Mouse (Mus musculus): ENCODE results near the gene Cyb5rl. TPM values are rescaled to one million over a fixed set of nuclear protein-coding genes. Genes with fewer than 3 reads are reported as not detected.

The Cyb5rl gene
- polyA plus RNA-seq, 1 experiment from 2014 or later = 1.8 TPM

DNA sequence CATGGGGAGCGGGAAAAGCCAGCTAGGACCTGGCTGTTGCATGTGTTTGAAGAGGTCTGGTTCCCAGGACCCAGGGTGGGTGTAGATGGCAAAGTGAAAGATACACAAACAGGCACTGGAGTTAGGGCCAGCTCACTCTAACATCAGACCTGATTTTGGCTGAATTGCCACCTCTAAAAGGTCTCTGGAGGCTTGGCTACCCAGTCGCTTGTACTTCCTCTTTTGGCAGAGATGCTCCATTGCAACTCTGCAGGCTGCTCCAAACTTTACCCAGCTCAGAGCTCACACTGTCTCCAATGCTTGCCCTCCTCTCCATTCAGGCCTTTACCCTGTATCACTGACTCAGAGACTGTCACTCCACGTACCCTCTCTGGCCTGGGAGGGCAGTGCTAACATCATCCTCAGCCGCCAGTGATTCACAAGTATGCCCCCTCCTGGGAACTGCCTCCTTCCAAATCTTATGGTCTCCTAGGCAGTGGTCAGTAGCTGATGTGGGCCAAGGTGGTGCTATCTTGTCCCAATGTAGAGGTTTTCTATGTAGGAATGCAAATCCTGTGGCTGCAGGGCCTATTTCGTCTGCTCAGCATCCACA is 13.7 kb upstream of the Cyb5rl start:
- H3K4me1 ChIP-seq (ENCODE audit: control insufficient read depth, low read depth, low read length) = no peaks in the 10 kb centered on the region
- no peak overlapping the region for H3K4me2 ChIP-seq (ENCODE audit: low read depth, low read length)
- no peak overlapping the region for H3K27ac ChIP-seq (ENCODE audit: low read length)
- no peaks in the 10 kb centered on the region for H3K9me3 ChIP-seq (replicated peaks; ENCODE audit: control insufficient read depth, low read length)
- WGBS (ENCODE audit: insufficient replicate concordance) = 50% methylated on average over 5 of the region's 5 CpGs
- peaks cover 5% of the 10 kb centered on the region; the same call in 1 of the 2 replicates for H3K36me3 ChIP-seq (ENCODE audit: control insufficient read depth, insufficient read depth)
- H3K9ac ChIP-seq (ENCODE audit: low read depth, low read length) = no peak overlapping the region
- no peak overlapping the region for H3K4me3 ChIP-seq (ENCODE audit: low read depth, low read length)
- no peaks in the 10 kb centered on the region for H3K27me3 ChIP-seq (ENCODE audit: control insufficient read depth, insufficient read depth, low read depth, low read length)
- no peak for ATAC-seq (ENCODE audit: low read depth)

DNA sequence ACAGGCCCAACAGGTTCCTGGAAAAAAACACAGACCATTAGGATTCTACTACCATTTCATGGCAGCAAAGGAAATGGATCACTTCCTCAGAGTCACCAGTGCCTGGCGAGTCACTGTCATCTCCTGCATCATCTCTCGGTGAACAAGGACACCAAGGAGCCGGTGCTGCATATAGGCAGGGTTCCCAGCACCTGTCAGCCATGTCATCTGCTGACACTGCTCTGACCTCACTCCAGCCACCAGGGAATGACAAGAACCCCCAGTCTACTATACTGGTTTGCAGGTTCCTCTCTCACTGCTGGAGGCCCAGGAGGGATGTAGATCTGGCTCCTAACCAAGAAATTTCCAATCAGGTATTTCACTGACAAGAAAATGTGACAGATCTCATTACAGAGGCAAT is 10.7 kb upstream of the Cyb5rl start:
- ATAC-seq (ENCODE audit: low read depth) = no peak
- H3K9me3 ChIP-seq (replicated peaks; ENCODE audit: control insufficient read depth, low read length) = no peaks in the 10 kb centered on the region
- no peak overlapping the region for H3K4me3 ChIP-seq (ENCODE audit: low read depth, low read length)
- 72% methylated on average over 3 of the region's 3 CpGs for whole genome bisulfite sequencing (ENCODE audit: insufficient replicate concordance)
- H3K9ac ChIP-seq (ENCODE audit: low read depth, low read length) = no peak overlapping the region
- no peaks in the 10 kb centered on the region for H3K27me3 ChIP-seq (ENCODE audit: control insufficient read depth, insufficient read depth, low read depth, low read length)
- no peak overlapping the region for H3K27ac ChIP-seq (ENCODE audit: low read length)
- no peaks in the 10 kb centered on the region for H3K4me1 ChIP-seq (ENCODE audit: control insufficient read depth, low read depth, low read length)
- no peak overlapping the region for H3K4me2 ChIP-seq (ENCODE audit: low read depth, low read length)
- peaks cover 3% of the 10 kb centered on the region for H3K36me3 ChIP-seq (ENCODE audit: control insufficient read depth, insufficient read depth)

DNA sequence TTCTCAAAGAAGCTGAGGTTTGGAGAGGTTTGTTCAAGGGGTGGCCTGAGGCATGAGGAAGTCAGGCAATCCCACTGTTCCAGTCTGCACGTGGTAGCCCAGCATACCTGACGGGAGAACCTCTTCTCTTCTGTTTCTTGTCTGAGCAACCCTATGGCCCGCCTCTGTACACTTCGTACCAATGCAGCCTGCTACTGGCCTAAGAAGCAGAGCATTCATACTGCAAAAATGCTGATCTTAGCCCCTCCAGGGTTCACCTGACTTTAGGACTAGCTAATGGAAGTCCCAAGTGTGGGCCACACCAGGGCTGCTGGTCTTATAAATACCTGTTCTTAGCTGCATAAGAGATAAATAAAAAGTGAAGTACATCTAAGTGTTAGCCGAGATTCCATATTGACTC is 8.4 kb upstream of the Cyb5rl start:
- WGBS (ENCODE audit: insufficient replicate concordance) = 68% methylated on average over 5 of the region's 5 CpGs
- Histone ChIP-seq H3K4me3 (ENCODE audit: low read depth, low read length) (no peak overlapping the region), H3K9me3 (replicated peaks; ENCODE audit: control insufficient read depth, low read length) (no peaks in the 10 kb centered on the region), H3K4me1 (ENCODE audit: control insufficient read depth, low read depth, low read length) (no peaks in the 10 kb centered on the region), H3K36me3 (ENCODE audit: control insufficient read depth, insufficient read depth) (peaks cover 6% of the 10 kb centered on the region), H3K9ac (ENCODE audit: low read depth, low read length) (no peak overlapping the region), H3K4me2 (ENCODE audit: low read depth, low read length) (no peak overlapping the region), H3K27me3 (ENCODE audit: control insufficient read depth, insufficient read depth, low read depth, low read length) (no peaks in the 10 kb centered on the region), H3K27ac (ENCODE audit: low read length) (no peak overlapping the region)
- no peak for ATAC-seq (ENCODE audit: low read depth)

DNA sequence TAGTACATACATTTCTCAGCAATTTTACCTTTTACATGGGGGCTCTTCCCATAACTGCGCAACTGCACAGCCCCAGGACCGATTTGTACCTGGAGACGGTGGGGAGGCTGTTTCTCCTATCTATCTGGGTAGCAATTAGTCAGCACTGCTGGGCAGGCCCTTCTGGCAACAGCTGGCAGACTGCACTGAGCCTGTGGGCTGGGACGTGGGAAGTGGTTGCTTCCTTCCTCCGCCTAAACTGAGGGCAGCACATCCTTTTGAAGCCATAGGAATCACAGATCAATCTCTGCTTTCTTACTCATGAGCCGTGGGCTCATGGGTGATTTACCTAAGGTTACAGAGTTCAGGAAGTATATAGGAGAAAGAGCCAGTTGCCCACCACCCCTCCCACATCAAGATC is 8.0 kb upstream of the Cyb5rl start:
- WGBS (ENCODE audit: insufficient replicate concordance) = 49% methylated on average over 6 of the region's 6 CpGs
- no peaks in the 10 kb centered on the region for H3K9me3 ChIP-seq (replicated peaks; ENCODE audit: control insufficient read depth, low read length)
- no peaks in the 10 kb centered on the region for H3K27me3 ChIP-seq (ENCODE audit: control insufficient read depth, insufficient read depth, low read depth, low read length)
- H3K9ac ChIP-seq (ENCODE audit: low read depth, low read length) = no peak overlapping the region
- no peaks in the 10 kb centered on the region for H3K4me1 ChIP-seq (ENCODE audit: control insufficient read depth, low read depth, low read length)
- no peak for ATAC-seq (ENCODE audit: low read depth)
- peaks cover 6% of the 10 kb centered on the region for H3K36me3 ChIP-seq (ENCODE audit: control insufficient read depth, insufficient read depth)
- no peak overlapping the region for H3K27ac ChIP-seq (ENCODE audit: low read length)
- no peak overlapping the region for H3K4me3 ChIP-seq (ENCODE audit: low read depth, low read length)
- H3K4me2 ChIP-seq (ENCODE audit: low read depth, low read length) = no peak overlapping the region

DNA sequence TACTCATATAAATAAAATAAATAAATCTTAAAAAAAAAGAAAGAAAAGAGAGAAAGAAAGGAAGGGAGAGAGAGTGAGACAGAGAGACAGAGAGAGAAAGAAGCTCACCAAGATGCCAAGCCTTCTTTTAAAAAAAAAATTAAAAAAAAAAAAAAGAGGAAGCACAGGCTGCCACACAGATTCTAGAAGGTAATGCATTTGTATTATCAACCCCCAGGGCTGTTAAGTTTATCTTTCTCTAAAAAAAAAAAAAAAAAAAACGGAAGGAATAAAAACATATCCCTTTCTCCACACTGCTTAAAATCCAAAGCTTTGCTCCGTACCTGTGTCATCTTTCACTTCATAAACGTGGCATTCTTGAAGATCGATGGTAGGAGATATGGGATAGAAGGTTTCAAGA is 5.2 kb upstream of the Cyb5rl start:
- ATAC-seq (ENCODE audit: low read depth) = no peak
- peaks cover 9% of the 10 kb centered on the region for H3K4me1 ChIP-seq (ENCODE audit: control insufficient read depth, low read depth, low read length)
- H3K36me3 ChIP-seq (ENCODE audit: control insufficient read depth, insufficient read depth) = peaks cover 6% of the 10 kb centered on the region
- H3K9ac ChIP-seq (ENCODE audit: low read depth, low read length) = no peak overlapping the region
- H3K4me2 ChIP-seq (ENCODE audit: low read depth, low read length) = no peak overlapping the region
- no peak overlapping the region for H3K27ac ChIP-seq (ENCODE audit: low read length)
- no peak overlapping the region for H3K4me3 ChIP-seq (ENCODE audit: low read depth, low read length)
- WGBS (ENCODE audit: insufficient replicate concordance) = 68% methylated on average over 4 of the region's 4 CpGs
- H3K9me3 ChIP-seq (replicated peaks; ENCODE audit: control insufficient read depth, low read length) = no peaks in the 10 kb centered on the region
- H3K27me3 ChIP-seq (ENCODE audit: control insufficient read depth, insufficient read depth, low read depth, low read length) = no peaks in the 10 kb centered on the region

DNA sequence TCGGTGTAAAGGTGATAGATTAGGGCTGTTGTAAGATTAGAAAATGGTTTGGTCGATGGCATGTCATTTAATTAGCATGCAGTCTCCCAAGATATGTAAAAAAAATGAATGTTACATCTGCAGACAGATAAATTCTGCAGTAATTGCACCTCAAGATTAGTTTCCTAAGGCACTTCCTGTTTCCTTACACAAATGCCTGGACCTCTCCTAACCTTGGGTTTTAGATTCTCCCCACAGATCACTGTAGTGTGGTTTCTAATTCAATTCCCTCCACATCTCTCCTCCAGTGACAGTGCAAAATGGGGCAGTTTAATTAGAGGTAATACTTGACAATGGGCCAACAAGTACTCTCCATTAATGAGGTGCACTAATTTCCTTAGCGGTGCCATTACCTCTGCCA is 3.6 kb upstream of the Cyb5rl start:
- H3K9me3 ChIP-seq (replicated peaks; ENCODE audit: control insufficient read depth, low read length) = no peaks in the 10 kb centered on the region
- no peak overlapping the region for H3K9ac ChIP-seq (ENCODE audit: low read depth, low read length)
- 70% methylated on average over 3 of the region's 3 CpGs for WGBS (ENCODE audit: insufficient replicate concordance)
- no peak overlapping the region for H3K4me2 ChIP-seq (ENCODE audit: low read depth, low read length)
- H3K27ac ChIP-seq (ENCODE audit: low read length) = no peak overlapping the region
- no peak overlapping the region for H3K4me3 ChIP-seq (ENCODE audit: low read depth, low read length)
- no peaks in the 10 kb centered on the region for H3K27me3 ChIP-seq (ENCODE audit: control insufficient read depth, insufficient read depth, low read depth, low read length)
- H3K36me3 ChIP-seq (ENCODE audit: control insufficient read depth, insufficient read depth) = peaks cover 6% of the 10 kb centered on the region
- no peak for ATAC-seq (ENCODE audit: low read depth)
- peaks cover 18% of the 10 kb centered on the region for H3K4me1 ChIP-seq (ENCODE audit: control insufficient read depth, low read depth, low read length)

DNA sequence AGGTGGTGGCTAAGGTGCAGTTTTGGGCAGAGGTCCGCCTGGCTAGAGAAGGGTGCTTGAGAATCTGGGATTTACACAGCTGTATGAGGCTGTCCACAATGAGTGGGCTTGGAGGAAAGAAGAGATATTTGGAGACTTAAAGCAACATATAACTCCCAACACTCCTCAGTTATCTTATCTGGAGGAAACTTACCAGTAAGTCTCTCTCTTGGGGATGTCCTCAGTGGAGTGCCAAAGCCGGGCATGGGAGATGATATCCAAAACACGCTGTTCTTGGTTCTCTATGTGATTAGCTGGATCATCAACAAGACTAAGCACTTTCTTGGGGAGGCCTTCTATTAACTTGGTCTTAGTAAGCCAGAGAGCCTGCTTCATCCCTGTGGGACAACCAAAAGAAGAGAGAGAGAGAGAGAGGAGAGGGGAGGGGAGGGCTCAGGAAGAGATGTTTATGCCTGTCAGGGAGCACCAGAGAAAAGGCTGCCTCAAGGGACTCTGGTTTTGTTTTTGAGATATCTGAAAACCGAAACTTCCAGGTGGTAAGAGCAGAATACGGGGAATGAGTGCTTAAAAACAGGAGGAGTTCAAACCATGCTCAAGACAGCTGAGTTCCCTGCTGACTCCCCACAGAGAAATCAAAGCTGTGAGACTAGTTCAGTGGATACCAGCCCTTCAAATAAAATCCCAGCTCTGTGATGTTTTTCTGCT is 2.2 kb upstream of the Cyb5rl start:
- ATAC-seq (ENCODE audit: low read depth) = no peak
- WGBS (ENCODE audit: insufficient replicate concordance) = 57% methylated on average over 5 of the region's 5 CpGs
- H3K4me1 ChIP-seq (ENCODE audit: control insufficient read depth, low read depth, low read length) = peaks cover 18% of the 10 kb centered on the region
- H3K9ac ChIP-seq (ENCODE audit: low read depth, low read length) = no peak overlapping the region
- H3K27ac ChIP-seq (ENCODE audit: low read length) = no peak overlapping the region
- H3K4me2 ChIP-seq (ENCODE audit: low read depth, low read length) = no peak overlapping the region
- H3K36me3 ChIP-seq (ENCODE audit: control insufficient read depth, insufficient read depth) = peaks cover 6% of the 10 kb centered on the region
- H3K9me3 ChIP-seq (replicated peaks; ENCODE audit: control insufficient read depth, low read length) = no peaks in the 10 kb centered on the region
- H3K4me3 ChIP-seq (ENCODE audit: low read depth, low read length) = no peak overlapping the region
- no peaks in the 10 kb centered on the region for H3K27me3 ChIP-seq (ENCODE audit: control insufficient read depth, insufficient read depth, low read depth, low read length)

DNA sequence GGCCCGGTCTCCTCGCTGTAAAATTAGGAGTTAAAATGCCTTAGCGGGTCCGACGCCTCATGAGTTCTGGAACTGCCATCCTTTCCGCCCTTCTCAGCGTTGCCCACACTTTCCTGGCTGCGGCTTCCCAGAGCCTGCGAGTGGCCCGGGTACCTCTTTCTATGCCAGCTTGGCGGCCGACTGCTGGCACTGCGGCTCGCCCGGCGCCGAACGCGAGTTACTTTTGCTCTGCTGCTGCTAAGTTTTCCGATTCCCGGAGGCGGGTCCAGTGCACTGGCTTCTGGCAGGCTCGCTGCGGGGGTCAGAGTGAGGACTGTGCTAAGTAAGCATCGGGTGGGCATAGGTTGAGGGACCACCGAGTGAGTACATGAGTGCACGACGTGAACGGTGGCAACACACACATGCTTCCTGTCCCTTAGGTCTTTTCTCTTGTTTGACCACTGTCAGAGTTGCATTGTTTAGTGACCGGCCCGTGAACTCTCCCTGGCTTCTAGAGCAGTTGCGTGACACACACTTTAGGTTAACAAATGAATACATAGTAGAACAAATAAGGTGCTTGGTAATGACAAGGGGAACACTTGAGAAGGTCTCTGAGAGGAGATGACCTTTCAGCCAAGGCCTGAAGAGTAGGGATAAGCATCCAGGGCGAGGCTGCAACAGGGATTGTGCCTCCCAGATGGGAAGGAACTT is 508 bp downstream of the Cyb5rl start:
- peaks cover 18% of the 10 kb centered on the region for H3K4me1 ChIP-seq (ENCODE audit: control insufficient read depth, low read depth, low read length)
- peak overlapping the region; percentile 68 for H3K9ac ChIP-seq (ENCODE audit: low read depth, low read length)
- H3K4me2 ChIP-seq (ENCODE audit: low read depth, low read length) = peak overlapping the region; percentile 86
- no peaks in the 10 kb centered on the region for H3K27me3 ChIP-seq (ENCODE audit: control insufficient read depth, insufficient read depth, low read depth, low read length)
- 3% methylated on average over 33 of the region's 33 CpGs for WGBS (ENCODE audit: insufficient replicate concordance)
- H3K36me3 ChIP-seq (ENCODE audit: control insufficient read depth, insufficient read depth) = peaks cover 4% of the 10 kb centered on the region; the same call in 1 of the 2 replicates
- peak overlapping the region; percentile 88 for H3K4me3 ChIP-seq (ENCODE audit: low read depth, low read length)
- no peak overlapping the region for H3K27ac ChIP-seq (ENCODE audit: low read length)
- peak; percentile 7 for ATAC-seq (ENCODE audit: low read depth)
- H3K9me3 ChIP-seq (replicated peaks; ENCODE audit: control insufficient read depth, low read length) = no peaks in the 10 kb centered on the region

DNA sequence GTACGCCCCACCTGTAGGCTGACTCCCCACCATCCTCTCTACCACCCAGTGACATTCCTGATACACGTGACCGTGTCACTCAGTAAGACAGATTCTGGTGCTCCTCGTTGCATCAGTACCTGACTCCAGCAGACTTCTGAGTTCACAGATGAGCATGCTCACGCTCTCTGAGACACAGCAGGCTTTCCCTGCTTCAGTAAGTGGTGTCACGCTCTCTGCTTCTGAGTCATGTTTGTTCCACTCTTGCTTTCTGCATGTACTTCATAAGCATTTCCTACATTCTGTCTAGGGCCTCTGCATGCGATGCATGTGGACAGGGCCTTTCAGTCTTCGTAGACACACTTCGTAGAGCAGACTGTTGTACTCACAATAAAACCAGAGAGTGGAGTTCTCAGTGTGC is 5.6 kb downstream of the Cyb5rl start:
- ATAC-seq (ENCODE audit: low read depth) = no peak
- no peak overlapping the region for H3K4me2 ChIP-seq (ENCODE audit: low read depth, low read length)
- no peaks in the 10 kb centered on the region for H3K36me3 ChIP-seq (ENCODE audit: control insufficient read depth, insufficient read depth)
- no peak overlapping the region for H3K27ac ChIP-seq (ENCODE audit: low read length)
- H3K9me3 ChIP-seq (replicated peaks; ENCODE audit: control insufficient read depth, low read length) = no peaks in the 10 kb centered on the region
- WGBS (ENCODE audit: insufficient replicate concordance) = 71% methylated on average over 9 of the region's 9 CpGs
- no peak overlapping the region for H3K9ac ChIP-seq (ENCODE audit: low read depth, low read length)
- H3K4me1 ChIP-seq (ENCODE audit: control insufficient read depth, low read depth, low read length) = peaks cover 6% of the 10 kb centered on the region
- H3K4me3 ChIP-seq (ENCODE audit: low read depth, low read length) = no peak overlapping the region
- no peaks in the 10 kb centered on the region for H3K27me3 ChIP-seq (ENCODE audit: control insufficient read depth, insufficient read depth, low read depth, low read length)

Data from liver, embryonic 16.5 days (tissue).